Mouse (Mus musculus) neural tube, embryonic 13.5 days (tissue): ENCODE data around the gene Gabrr3. TPM values are rescaled to one million over a fixed set of nuclear protein-coding genes. Genes with fewer than 3 reads are reported as not detected.

Source experiments
- ATAC-seq: fragments of 200-750 bp; cut with Nextera tagmentation; 2 replicates; pipeline ENCODE4 v1.8.0; 2017; ENCODE audit warnings: low read depth, mild to moderate bottlenecking, moderate TSS enrichment, moderate library complexity
- H3K27ac ChIP-seq: fragments of 300-500 bp; sonication (generic); replicated peaks from 2 replicates; pipeline ENCODE4 v1.5.1; 2015; ENCODE audit warnings: moderate library complexity, mild to moderate bottlenecking, inconsistent platforms
- H3K27me3 ChIP-seq: fragments of 300-500 bp; sonication (generic); 2 replicates; pipeline ENCODE4 v1.6.1; 2015; ENCODE audit warnings: mild to moderate bottlenecking, inconsistent platforms
- H3K36me3 ChIP-seq: fragments of 300-500 bp; sonication (generic); 2 replicates; pipeline ENCODE4 v1.6.1; 2015; ENCODE audit warnings: mild to moderate bottlenecking, inconsistent platforms
- H3K4me1 ChIP-seq: fragments of 300-500 bp; sonication (generic); replicated peaks from 2 replicates; pipeline ENCODE4 v1.6.1; 2015; ENCODE audit warnings: inconsistent platforms
- H3K4me2 ChIP-seq: fragments of 300-500 bp; sonication (generic); 2 replicates; pipeline ENCODE4 v1.6.1; 2015; ENCODE audit warnings: inconsistent platforms, mild to moderate bottlenecking, moderate library complexity
- H3K4me3 ChIP-seq: fragments of 300-500 bp; sonication (generic); 2 replicates; pipeline ENCODE4 v1.5.1; 2015; ENCODE audit warnings: mild to moderate bottlenecking, inconsistent platforms
- H3K9ac ChIP-seq: fragments of 300-500 bp; sonication (generic); 2 replicates; pipeline ENCODE4 v1.6.1; 2015; ENCODE audit warnings: moderate library complexity, mild to moderate bottlenecking, inconsistent platforms
- H3K9me3 ChIP-seq: fragments of 300-500 bp; sonication (generic); 2 replicates; pipeline ENCODE4 v1.6.1; 2016; ENCODE audit warnings: inconsistent platforms
- WGBS: fragments of 180-500 bp; shearing (Covaris S2); methylation state at CpG from one replicate; pipeline ENCODE4 v1.1.7; 2015; 5-methylcytosine and 5-hydroxymethylcytosine counted together
- polyA plus RNA-seq: library from polyadenylated mRNA; unstranded; fragments of >200 nt; fragmentation: Nextera tagmentation; extraction: Ambion mirVana; gene quantifications from 2 replicates; pipeline ENCODE4 v1.2.1, GENCODE M21; 2015

Gene Gabrr3
- polyA plus RNA-seq, 1 experiment from 2014 or later, result not detected

DNA sequence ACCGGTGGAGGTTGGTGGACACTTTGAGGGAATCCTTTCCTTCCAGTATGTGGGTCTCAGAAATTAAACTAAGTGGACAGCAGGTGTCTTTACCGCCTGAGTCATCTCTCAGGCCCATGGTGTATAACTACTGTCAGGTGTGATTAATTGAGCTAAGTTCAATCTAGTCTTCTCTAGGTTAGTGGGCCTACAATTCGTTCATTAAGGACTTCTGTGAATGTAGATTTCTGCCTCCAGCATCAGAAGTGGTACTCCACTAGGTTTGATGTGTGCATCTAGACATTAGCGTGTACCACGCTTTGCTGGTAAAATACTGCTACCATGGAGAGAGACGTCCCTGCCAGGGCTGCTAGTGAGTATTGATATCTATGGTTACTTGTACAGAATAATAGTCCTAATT, 65.4 kb downstream of the Gabrr3 start:
- H3K9me3 ChIP-seq, result no peaks in the 10 kb centered on the region
- 0 out of 2 replicates have a peak, but pooled peaks have one; percentile 45 for ATAC-seq
- H3K9ac ChIP-seq, result no peak overlapping the region
- H3K27me3 ChIP-seq, result no peaks in the 10 kb centered on the region
- H3K4me3 ChIP-seq, result peak overlapping the region; percentile 61
- H3K36me3 ChIP-seq, result no peaks in the 10 kb centered on the region
- peak overlapping the region; percentile 85 for H3K4me2 ChIP-seq
- H3K4me1 ChIP-seq, result peaks cover 13% of the 10 kb centered on the region
- no peak overlapping the region for H3K27ac ChIP-seq
- WGBS, result 49% methylated on average over 6 of the region's 6 CpGs

GRCm38 (mm10) chr16:59474788-59475187, 67.7 kb downstream of the Gabrr3 start:
- Histone ChIP-seq H3K9ac (no peak overlapping the region), H3K36me3 (no peaks in the 10 kb centered on the region), H3K4me2 (no peak overlapping the region), H3K27me3 (no peaks in the 10 kb centered on the region), H3K9me3 (no peaks in the 10 kb centered on the region), H3K4me3 (no peak overlapping the region), H3K4me1 (peaks cover 13% of the 10 kb centered on the region), H3K27ac (no peak overlapping the region)
- no peak for ATAC-seq
- 9% methylated on average over 1 of the region's 1 CpGs for WGBS

- ATAC-seq, result no peak
- H3K4me1 ChIP-seq, result no peaks in the 10 kb centered on the region
- 89% methylated on average over 3 of the region's 3 CpGs for WGBS
These were observed 70.8 kb downstream of the Gabrr3 start for GRCm38 (mm10) chr16:59477955-59478354.

DNA sequence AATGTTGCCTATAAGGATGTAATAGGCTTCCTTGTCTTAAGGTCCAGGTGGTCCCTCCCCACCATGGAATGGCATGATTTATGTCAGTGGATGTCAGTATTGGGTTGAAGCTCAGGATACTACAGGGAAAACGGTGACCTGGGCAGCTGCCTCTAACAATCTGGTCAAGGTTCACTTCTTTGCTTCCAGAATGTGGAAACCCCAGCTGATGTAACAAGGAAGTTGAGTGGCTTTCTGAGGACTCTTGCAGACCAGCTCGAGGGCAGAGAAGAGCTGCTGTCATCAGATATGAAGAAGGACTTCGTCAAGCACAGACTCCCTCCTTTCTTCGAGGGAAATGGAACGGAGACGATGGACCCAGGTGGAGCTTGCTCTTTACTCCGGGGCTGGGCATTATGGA, 80.1 kb downstream of the Gabrr3 start:
- no peak for ATAC-seq

More at GRCm38 (mm10) chr16:59477955-59478354, 70.8 kb downstream of the Gabrr3 start:
- Histone ChIP-seq H3K27ac (no peak overlapping the region), H3K4me2 (no peak overlapping the region), H3K9ac (no peak overlapping the region), H3K4me3 (no peak overlapping the region), H3K27me3 (no peaks in the 10 kb centered on the region), H3K9me3 (no peaks in the 10 kb centered on the region), H3K36me3 (no peaks in the 10 kb centered on the region)

DNA sequence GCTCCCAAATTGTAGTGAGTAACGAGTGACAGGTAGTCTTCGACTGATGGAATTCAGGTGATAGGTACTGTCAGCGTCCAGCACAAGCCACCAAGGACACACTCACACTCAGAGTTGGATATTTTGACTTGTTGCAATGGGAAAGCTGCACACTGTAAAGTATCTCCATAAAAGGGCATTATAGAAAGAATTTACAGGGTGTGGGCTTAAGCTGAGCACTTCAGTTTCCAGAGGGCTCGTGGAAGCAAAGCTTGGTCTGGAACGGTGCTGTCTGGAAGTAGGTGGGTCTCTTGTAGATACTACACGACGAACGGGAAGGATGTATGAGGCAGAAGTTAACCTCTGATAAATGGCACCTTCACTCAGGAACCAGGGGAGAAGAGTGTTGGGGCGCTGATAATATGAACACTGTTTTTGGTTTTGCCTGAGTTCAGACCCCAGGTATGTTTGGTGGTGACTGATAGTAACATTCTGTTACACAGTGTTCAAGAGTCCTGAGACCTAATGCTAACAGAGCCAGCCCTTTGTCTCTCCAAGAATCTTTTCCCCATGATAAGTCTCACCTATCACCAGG, 80.9 kb downstream of the Gabrr3 start:
- Histone ChIP-seq H3K9ac (no peak overlapping the region), H3K27me3 (no peaks in the 10 kb centered on the region), H3K4me2 (no peak overlapping the region), H3K9me3 (no peaks in the 10 kb centered on the region), H3K27ac (no peak overlapping the region), H3K4me3 (no peak overlapping the region), H3K4me1 (peaks cover 5% of the 10 kb centered on the region), H3K36me3 (peaks cover 7% of the 10 kb centered on the region; the same call in 1 of the 2 replicates)
- WGBS, result 95% methylated on average over 9 of the region's 9 CpGs
- no peak for ATAC-seq

More for the DNA sequence above, 80.1 kb downstream of the Gabrr3 start:
- Histone ChIP-seq H3K27me3 (no peaks in the 10 kb centered on the region), H3K36me3 (peaks cover 7% of the 10 kb centered on the region; the same call in 1 of the 2 replicates), H3K9ac (no peak overlapping the region), H3K4me3 (no peak overlapping the region), H3K4me1 (peaks cover 5% of the 10 kb centered on the region), H3K27ac (no peak overlapping the region), H3K9me3 (no peaks in the 10 kb centered on the region), H3K4me2 (no peak overlapping the region)
- 84% methylated on average over 7 of the region's 7 CpGs for WGBS

GRCm38 (mm10) chr16:59493199-59493598, 86.1 kb downstream of the Gabrr3 start:
- Histone ChIP-seq H3K9me3 (no peaks in the 10 kb centered on the region), H3K9ac (no peak overlapping the region), H3K4me2 (no peak overlapping the region), H3K27ac (no peak overlapping the region), H3K36me3 (peaks cover 8% of the 10 kb centered on the region), H3K27me3 (no peaks in the 10 kb centered on the region), H3K4me3 (no peak overlapping the region), H3K4me1 (no peaks in the 10 kb centered on the region)
- no peak for ATAC-seq
- WGBS, result 92% methylated on average over 14 of the region's 14 CpGs

- Histone ChIP-seq H3K9me3 (no peaks in the 10 kb centered on the region), H3K4me1 (no peaks in the 10 kb centered on the region), H3K27me3 (no peaks in the 10 kb centered on the region), H3K36me3 (peaks cover 4% of the 10 kb centered on the region; the same call in 1 of the 2 replicates), H3K27ac (no peak overlapping the region), H3K9ac (no peak overlapping the region), H3K4me3 (no peak overlapping the region), H3K4me2 (no peak overlapping the region)
- 78% methylated on average over 1 of the region's 1 CpGs for WGBS
- ATAC-seq, result no peak
These were observed 90.8 kb downstream of the Gabrr3 start for GRCm38 (mm10) chr16:59497947-59498346.

DNA sequence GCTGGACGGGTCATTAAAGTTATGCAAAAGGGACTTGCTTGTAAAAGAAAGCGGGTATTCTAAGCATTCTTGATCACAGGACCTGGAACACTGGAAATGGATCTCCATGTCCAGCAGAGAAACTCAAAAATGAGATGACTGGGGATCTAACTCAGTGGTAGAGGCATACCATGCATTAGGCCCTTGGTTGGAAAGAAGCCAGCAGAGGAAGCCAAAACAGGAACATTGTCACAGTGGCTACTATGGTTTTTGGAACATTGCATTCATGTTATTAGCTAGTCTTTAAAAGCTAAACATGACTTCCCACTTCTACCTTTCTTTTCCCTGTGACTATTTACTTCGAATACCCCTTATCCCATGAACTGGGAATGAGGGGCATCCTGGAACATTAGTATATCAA, 92.0 kb downstream of the Gabrr3 start:
- 90% methylated on average over 3 of the region's 3 CpGs for WGBS
- no peak for ATAC-seq
- Histone ChIP-seq H3K27ac (no peak overlapping the region), H3K9ac (no peak overlapping the region), H3K36me3 (peaks cover 2% of the 10 kb centered on the region; the same call in 1 of the 2 replicates), H3K4me3 (no peak overlapping the region), H3K27me3 (no peaks in the 10 kb centered on the region), H3K4me1 (no peaks in the 10 kb centered on the region), H3K4me2 (no peak overlapping the region), H3K9me3 (no peaks in the 10 kb centered on the region)

DNA sequence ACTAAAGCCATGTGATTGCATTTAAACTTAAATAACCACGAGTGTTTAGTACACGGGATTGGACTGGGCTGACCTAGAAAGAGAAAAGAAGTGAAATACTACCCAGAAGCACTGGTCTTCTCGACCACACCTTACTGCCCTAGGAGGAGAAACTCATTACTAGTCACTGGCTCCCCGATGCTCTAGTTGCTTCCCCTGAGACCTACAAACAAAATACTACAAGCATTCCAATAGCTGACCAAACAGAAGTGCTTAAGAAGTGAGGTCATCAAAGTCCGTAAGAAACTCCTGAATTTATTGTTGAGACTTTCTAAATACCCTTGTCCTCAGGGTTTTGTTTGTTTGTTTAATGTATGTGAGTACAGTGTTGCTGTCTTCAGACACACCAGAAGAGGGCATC, 102.7 kb downstream of the Gabrr3 start:
- H3K9me3 ChIP-seq, result no peaks in the 10 kb centered on the region
- no peak for ATAC-seq
- H3K9ac ChIP-seq, result no peak overlapping the region
- H3K27ac ChIP-seq, result no peak overlapping the region
- H3K36me3 ChIP-seq, result 0 out of 2 replicates have a peak, but pooled peaks cover 7% of the 10 kb centered on the region
- 89% methylated on average over 5 of the region's 5 CpGs for WGBS
- H3K27me3 ChIP-seq, result no peaks in the 10 kb centered on the region
- no peak overlapping the region for H3K4me2 ChIP-seq
- no peak overlapping the region for H3K4me3 ChIP-seq
- no peaks in the 10 kb centered on the region for H3K4me1 ChIP-seq

Other genes with a start within 250 kb of the Gabrr3 start
- gene Olfr196, start 236.9 kb upstream of the Gabrr3 start, polyA plus RNA-seq, result not detected in 2 replicates
- not detected in 2 replicates for gene Olfr198, start 203.8 kb upstream of the Gabrr3 start, polyA plus RNA-seq
- not detected in 2 replicates for gene Olfr199, start 187.6 kb upstream of the Gabrr3 start, polyA plus RNA-seq
- not detected in 2 replicates for gene Olfr201, start 134.7 kb upstream of the Gabrr3 start, polyA plus RNA-seq
- not detected in 2 replicates for gene Olfr202, start 120.5 kb upstream of the Gabrr3 start, polyA plus RNA-seq
- not detected in 2 replicates for gene Olfr203, start 108.5 kb upstream of the Gabrr3 start, polyA plus RNA-seq
- not detected in 2 replicates for gene Olfr204, start 89.1 kb upstream of the Gabrr3 start, polyA plus RNA-seq
- gene Olfr205, start 76.2 kb upstream of the Gabrr3 start, polyA plus RNA-seq, result not detected in 2 replicates
- gene Olfr206, start 58.1 kb upstream of the Gabrr3 start, polyA plus RNA-seq, result not detected in 2 replicates
- gene Olfr209, start 43.3 kb upstream of the Gabrr3 start, polyA plus RNA-seq, result not detected in 2 replicates
- gene Riox2, start 64.4 kb downstream of the Gabrr3 start, polyA plus RNA-seq, result 13.7 and 14.5 TPM in 2 replicates
- 2.8 and 3.8 TPM in 2 replicates for gene Crybg3, start 193.6 kb downstream of the Gabrr3 start, polyA plus RNA-seq
- 46.7 and 48.8 TPM in 2 replicates for gene Arl6, start 232.1 kb downstream of the Gabrr3 start, polyA plus RNA-seq